Mouse (Mus musculus): ENCODE results near the gene Syngr1. TPM values are rescaled to one million over a fixed set of nuclear protein-coding genes. Genes with fewer than 3 reads are reported as not detected.

Gene Syngr1
- 15.8 and 19.6 TPM in 2 replicates for polyA plus RNA-seq (2016; fragmentation: Nextera tagmentation; extraction: Ambion mirVana)

DNA sequence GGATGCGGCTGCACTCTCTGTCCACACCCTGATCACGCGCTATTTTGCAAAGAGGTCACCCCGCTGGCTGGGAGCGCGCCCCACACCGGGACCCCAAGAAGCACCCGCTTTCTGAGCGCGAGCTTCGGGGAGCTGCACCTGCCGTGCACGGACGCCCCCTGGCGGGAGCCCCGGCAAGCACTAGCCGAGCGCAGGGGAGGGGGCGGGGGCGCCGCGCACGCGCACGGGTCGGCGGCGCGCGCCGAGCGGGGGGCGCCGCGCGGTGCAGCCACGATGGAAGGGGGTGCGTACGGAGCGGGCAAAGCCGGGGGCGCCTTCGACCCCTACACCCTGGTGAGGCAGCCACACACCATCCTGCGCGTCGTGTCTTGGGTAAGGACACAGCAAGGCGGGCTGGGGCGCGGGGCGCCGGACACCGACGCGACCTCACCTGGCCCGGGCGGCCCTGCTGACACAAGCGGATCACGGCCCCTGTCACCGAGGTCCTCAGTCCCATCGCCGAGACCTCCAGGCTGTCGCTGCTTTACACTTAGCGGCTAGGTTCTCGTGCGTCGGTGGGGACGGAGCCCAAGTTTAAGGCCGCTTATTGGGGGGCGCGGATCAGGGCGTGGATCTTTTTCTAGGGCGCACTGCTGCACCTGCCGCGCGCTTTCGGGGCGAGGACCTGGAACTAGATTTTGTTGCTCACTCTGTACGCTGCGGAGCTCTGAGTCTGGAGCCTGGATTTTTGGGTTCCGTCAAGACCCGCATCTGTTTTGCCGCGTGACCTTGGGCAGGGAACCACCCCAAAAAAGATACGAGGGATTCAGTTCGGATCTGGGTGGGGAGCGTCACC is at the start of gene Syngr1, which contains the start of gene Rpl3:
Gene Syngr1 (plus strand): TSS at position 214 of the 835 bp plus-strand sequence.
Gene Rpl3 (minus strand): TSS at position 748 of the 835 bp plus-strand sequence.
- peaks cover 17% of the 10 kb centered on the region; the same call in 1 of the 2 replicates for H3K4me1 ChIP-seq
- H3K27me3 ChIP-seq (replicated peaks), result peaks cover 28% of the 10 kb centered on the region
- peak within 1 kb of the TSS; percentile 78 for H3K9ac ChIP-seq
- no peak within 1 kb of the TSS for H3K27ac ChIP-seq
- peak within 1 kb of the TSS; percentile 93 for H3K4me2 ChIP-seq (replicated peaks)
- H3K9me3 ChIP-seq, result no peaks in the 10 kb centered on the region
- ATAC-seq (ENCODE audit: low FRiP score, low read depth), result peak; percentile 57
- no peaks in the 10 kb centered on the region for H3K36me3 ChIP-seq
- WGBS, result under 1% methylated on average over 86 of the region's 86 CpGs
- H3K4me3 ChIP-seq, result peak within 1 kb of the TSS; percentile 71

DNA sequence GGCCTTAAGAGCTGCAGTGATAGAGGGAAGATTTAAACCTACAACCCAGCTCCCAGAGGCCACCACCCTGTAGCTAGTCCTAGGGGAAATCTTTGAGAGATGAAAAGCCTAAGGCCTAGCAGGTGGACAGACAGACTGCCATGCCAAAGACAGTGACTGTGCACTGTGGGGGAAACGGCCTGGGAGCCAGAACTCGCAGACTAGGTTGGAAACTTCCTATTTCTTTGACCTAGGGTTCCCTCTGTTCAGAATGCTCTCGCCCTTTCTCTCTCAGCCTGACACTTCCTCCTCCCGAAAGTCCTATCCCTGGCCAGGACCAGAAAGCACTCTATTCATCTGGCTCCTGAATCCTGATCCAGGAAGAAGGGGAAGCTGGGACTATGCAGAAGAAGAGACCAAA is 49.0 kb upstream of the Syngr1 start:
- H3K4me2 ChIP-seq (replicated peaks), result no peak overlapping the region
- no peak overlapping the region for H3K27ac ChIP-seq
- H3K36me3 ChIP-seq, result no peaks in the 10 kb centered on the region
- no peak overlapping the region for H3K4me3 ChIP-seq
- 75% methylated on average over 4 of the region's 4 CpGs for WGBS
- H3K4me1 ChIP-seq, result no peaks in the 10 kb centered on the region
- no peaks in the 10 kb centered on the region for H3K27me3 ChIP-seq (replicated peaks)
- ATAC-seq (ENCODE audit: low FRiP score, low read depth), result no peak
- H3K9me3 ChIP-seq, result peaks cover 5% of the 10 kb centered on the region; the same call in 1 of the 2 replicates
- no peak overlapping the region for H3K9ac ChIP-seq

DNA sequence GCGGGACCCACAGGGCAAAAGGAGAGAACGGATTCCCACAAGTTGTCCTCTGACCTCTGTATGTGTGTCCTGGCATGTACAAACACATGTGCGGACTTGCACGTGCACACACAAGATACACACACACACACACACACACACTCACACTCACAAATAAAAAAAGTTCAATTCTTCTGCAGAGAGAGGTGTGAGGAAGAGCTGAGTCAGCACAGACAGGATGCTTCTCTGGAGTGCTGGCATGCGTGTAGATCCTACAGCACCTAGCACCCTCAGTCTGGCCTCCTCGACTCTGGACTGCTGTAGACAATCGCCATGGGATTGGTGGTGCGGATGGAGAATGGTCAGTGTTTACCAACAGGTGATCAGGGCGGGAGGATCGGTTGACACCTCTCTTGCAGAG is 46.9 kb upstream of the Syngr1 start:
- no peaks in the 10 kb centered on the region; the same call in 1 of the 2 replicates for H3K27me3 ChIP-seq (replicated peaks)
- peaks cover 5% of the 10 kb centered on the region; the same call in 1 of the 2 replicates for H3K9me3 ChIP-seq
- no peak for ATAC-seq (ENCODE audit: low FRiP score, low read depth)
- no peak overlapping the region for H3K4me2 ChIP-seq (replicated peaks)
- no peaks in the 10 kb centered on the region for H3K36me3 ChIP-seq
- 93% methylated on average over 10 of the region's 10 CpGs for WGBS
- no peak overlapping the region for H3K4me3 ChIP-seq
- no peak overlapping the region for H3K27ac ChIP-seq
- no peaks in the 10 kb centered on the region for H3K4me1 ChIP-seq
- no peak overlapping the region for H3K9ac ChIP-seq

DNA sequence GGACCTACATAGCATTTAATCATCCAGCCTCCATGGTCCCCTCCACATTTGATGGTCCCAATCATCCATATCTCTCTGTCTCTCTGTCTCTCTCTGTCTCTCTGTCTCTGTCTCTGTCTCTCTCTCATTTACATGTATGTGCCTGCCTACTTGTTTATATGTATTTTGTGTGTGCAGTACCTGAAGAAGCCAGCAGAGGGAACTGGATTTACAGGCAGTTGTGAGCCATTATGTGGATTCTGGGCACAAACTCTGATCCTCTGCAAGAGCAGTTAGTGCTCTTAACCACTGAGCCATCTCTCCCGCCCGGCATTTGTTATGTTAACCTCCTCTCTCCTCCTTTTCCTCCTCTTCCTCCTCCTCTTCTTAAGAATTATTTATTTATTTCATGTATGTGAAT is 45.4 kb upstream of the Syngr1 start:
- Histone ChIP-seq H3K9ac (no peak overlapping the region), H3K27me3 (replicated peaks) (no peaks in the 10 kb centered on the region; the same call in 1 of the 2 replicates), H3K4me1 (no peaks in the 10 kb centered on the region), H3K27ac (no peak overlapping the region), H3K4me3 (no peak overlapping the region), H3K36me3 (no peaks in the 10 kb centered on the region), H3K9me3 (peaks cover 5% of the 10 kb centered on the region; the same call in 1 of the 2 replicates), H3K4me2 (replicated peaks) (no peak overlapping the region)
- 94% methylated on average over 2 of the region's 2 CpGs for WGBS
- ATAC-seq (ENCODE audit: low FRiP score, low read depth), result no peak

DNA sequence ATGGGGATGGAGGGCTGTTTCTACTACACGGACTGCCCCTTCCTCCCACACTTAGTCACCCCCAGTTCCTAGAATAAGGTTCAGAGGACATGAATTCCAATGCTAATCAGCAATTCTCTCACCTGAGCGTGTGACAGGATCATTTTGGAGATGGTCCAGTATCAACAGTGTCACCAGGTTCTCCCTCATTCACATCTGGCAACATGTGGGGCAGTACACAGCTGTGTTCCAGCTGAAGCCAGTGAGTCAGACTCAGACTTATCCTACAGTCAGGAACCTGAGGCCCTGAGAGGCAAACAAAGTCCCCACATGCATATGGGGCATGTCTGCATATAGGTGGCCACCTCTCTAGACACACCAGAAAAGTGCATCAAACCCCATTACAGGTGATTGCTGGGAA is 43.9 kb upstream of the Syngr1 start:
- Histone ChIP-seq H3K9me3 (peaks cover 5% of the 10 kb centered on the region; the same call in 1 of the 2 replicates), H3K4me2 (replicated peaks) (no peak overlapping the region), H3K27ac (no peak overlapping the region), H3K27me3 (replicated peaks) (no peaks in the 10 kb centered on the region; the same call in 1 of the 2 replicates), H3K9ac (no peak overlapping the region), H3K4me3 (no peak overlapping the region), H3K36me3 (no peaks in the 10 kb centered on the region), H3K4me1 (no peaks in the 10 kb centered on the region)
- 87% methylated on average over 2 of the region's 2 CpGs for WGBS
- no peak for ATAC-seq (ENCODE audit: low FRiP score, low read depth)

DNA sequence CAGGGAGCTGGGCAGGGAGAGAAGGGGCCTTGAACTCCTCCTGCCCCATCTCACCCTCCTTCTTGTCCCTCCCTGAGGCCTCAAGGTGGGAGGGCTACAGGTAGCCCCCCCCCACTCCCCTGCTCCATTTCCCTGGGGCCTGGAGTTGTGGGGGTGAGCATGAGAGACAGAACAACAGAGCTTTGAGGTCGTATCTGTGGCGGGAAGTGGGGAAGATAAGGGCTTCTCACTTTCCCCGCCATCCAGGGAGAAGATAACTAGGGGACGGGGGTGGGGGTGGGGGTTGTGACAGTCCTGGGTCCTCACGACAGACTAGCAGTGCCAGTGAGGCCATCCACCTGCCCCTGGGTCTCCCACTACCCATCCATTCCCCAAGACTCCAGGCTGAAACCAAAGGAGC is 43.2 kb upstream of the Syngr1 start:
- H3K4me2 ChIP-seq (replicated peaks), result no peak overlapping the region
- no peaks in the 10 kb centered on the region; the same call in 1 of the 2 replicates for H3K27me3 ChIP-seq (replicated peaks)
- no peak for ATAC-seq (ENCODE audit: low FRiP score, low read depth)
- H3K9me3 ChIP-seq, result peaks cover 5% of the 10 kb centered on the region; the same call in 1 of the 2 replicates
- no peak overlapping the region for H3K9ac ChIP-seq
- H3K4me3 ChIP-seq, result no peak overlapping the region
- no peaks in the 10 kb centered on the region for H3K4me1 ChIP-seq
- H3K27ac ChIP-seq, result no peak overlapping the region
- H3K36me3 ChIP-seq, result no peaks in the 10 kb centered on the region
- WGBS, result 70% methylated on average over 5 of the region's 5 CpGs

DNA sequence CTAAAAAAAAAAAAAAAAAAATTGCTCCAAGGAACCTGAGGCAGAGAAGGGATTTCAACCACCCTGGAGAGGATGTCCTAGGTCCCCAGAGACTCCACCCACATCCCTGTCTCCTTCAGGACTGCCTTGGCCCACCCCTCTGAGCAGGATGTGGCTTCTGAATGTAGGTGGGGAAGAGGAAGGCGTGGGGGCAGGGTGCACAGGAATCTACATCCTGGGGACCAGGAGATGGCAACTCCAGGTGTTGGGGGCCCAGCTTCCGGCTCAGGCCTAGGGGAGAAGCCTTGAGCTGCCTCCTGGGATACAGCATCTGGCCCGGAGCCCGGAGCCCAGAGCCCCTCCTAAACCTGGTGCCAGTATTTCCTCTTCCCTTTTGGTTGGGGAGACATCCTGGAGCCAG is 41.0 kb upstream of the Syngr1 start:
- WGBS, result 84% methylated on average over 4 of the region's 4 CpGs
- H3K27ac ChIP-seq, result no peak overlapping the region
- no peak for ATAC-seq (ENCODE audit: low FRiP score, low read depth)

DNA sequence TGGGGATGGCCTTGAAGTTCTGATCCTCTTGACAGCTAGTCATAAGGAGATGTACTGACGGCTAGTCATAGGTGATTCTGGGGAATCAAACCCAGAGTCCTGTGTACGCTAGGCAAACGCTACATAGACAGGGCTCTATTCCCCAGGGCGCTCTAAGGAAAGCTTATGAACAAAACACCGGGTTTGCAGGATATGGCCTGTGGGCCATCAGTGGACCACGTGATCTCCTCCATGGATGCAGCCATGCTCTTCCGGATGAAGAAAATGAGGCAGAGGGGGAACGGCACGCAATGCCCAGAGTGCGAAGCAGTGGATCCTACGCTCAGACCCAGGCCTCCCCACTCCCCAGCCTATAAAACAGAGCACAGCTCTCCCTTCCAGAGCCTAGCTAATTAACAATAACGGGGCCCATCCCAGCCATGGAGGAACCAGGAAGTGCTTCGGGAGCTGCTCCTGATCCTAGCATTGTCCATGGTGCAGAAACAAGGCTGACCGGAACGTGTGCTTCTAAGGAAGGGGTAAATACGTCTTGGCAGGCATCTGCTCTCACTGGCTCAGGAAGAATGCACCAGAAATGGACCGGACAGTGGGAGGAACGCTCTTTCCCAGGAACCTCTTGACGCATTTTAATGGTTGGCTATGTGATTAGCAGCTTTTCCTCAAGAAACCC is 39.9 kb upstream of the Syngr1 start:
- Histone ChIP-seq H3K27me3 (replicated peaks) (no peaks in the 10 kb centered on the region; the same call in 1 of the 2 replicates), H3K4me1 (no peaks in the 10 kb centered on the region), H3K4me2 (replicated peaks) (no peak overlapping the region), H3K9ac (no peak overlapping the region), H3K9me3 (no peaks in the 10 kb centered on the region), H3K27ac (no peak overlapping the region), H3K36me3 (no peaks in the 10 kb centered on the region), H3K4me3 (no peak overlapping the region)
- ATAC-seq (ENCODE audit: low FRiP score, low read depth), result no peak
- 77% methylated on average over 19 of the region's 19 CpGs for WGBS

More for the DNA sequence above, 41.0 kb upstream of the Syngr1 start:
- peaks cover 5% of the 10 kb centered on the region; the same call in 1 of the 2 replicates for H3K9me3 ChIP-seq
- no peaks in the 10 kb centered on the region for H3K4me1 ChIP-seq
- H3K9ac ChIP-seq, result no peak overlapping the region
- H3K36me3 ChIP-seq, result no peaks in the 10 kb centered on the region
- H3K27me3 ChIP-seq (replicated peaks), result no peaks in the 10 kb centered on the region; the same call in 1 of the 2 replicates
- H3K4me3 ChIP-seq, result no peak overlapping the region
- H3K4me2 ChIP-seq (replicated peaks), result no peak overlapping the region

DNA sequence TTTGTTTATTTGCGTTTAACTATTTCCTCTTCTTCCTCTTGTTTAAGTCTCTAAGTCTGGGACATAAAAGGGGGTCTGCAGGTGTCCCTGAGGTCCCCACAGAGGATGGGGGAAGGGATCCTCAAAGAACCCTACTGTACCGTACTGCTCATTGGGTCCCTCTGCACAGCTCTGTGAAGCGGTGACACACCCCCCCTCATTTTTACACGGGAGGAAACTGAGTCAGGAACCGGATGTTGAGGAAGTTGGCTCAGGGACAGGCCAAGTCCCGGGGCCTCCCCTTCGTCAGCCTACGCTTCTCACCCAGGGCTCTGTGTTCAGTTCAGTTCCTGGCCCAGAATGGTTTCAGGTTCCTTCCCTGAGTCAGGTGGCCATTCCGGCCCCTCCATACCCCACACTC is 39.4 kb upstream of the Syngr1 start:
- Histone ChIP-seq H3K9ac (no peak overlapping the region), H3K4me1 (no peaks in the 10 kb centered on the region; the same call in 1 of the 2 replicates), H3K27ac (no peak overlapping the region), H3K4me3 (no peak overlapping the region), H3K4me2 (replicated peaks) (no peak overlapping the region), H3K9me3 (no peaks in the 10 kb centered on the region), H3K27me3 (replicated peaks) (no peaks in the 10 kb centered on the region; the same call in 1 of the 2 replicates), H3K36me3 (no peaks in the 10 kb centered on the region)
- no peak for ATAC-seq (ENCODE audit: low FRiP score, low read depth)
- whole genome bisulfite sequencing, result 86% methylated on average over 9 of the region's 9 CpGs

DNA sequence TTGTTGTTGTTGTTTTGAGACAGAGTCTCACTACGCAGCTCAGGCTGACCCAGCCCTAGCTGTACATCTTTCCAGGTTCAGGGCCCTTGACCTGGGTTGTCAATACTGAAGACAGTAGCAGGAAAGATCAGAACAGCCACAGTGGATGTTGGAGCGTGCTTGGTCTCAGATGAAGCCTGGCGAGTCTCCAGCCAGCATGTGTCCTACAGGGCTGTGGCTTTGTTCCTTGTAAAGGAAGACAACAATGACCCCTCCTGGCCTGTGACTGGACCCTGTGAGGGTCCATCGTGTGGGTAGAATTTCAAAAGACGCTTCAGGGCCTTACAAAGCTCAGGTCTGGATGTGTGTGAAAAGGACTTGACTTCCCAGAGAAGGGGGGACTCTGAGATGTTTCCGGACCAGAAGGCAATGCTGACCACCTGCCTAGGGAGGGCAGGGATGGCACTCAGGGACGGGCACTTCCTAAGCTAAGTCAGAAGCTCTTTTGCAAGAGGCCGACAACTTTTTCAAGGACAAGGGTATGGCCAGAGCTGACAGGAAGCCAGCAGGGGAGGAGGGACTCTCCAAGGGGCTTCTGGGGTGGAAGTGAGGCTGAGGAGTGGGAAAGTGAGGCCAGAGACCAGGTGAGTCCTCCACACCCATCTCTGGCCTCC is 37.6 kb upstream of the Syngr1 start:
- WGBS, result 73% methylated on average over 8 of the region's 8 CpGs
- Histone ChIP-seq H3K36me3 (no peaks in the 10 kb centered on the region), H3K27ac (no peak overlapping the region), H3K27me3 (replicated peaks) (no peaks in the 10 kb centered on the region), H3K4me3 (no peak overlapping the region), H3K9ac (no peak overlapping the region), H3K4me2 (replicated peaks) (no peak overlapping the region), H3K9me3 (no peaks in the 10 kb centered on the region), H3K4me1 (no peaks in the 10 kb centered on the region; the same call in 1 of the 2 replicates)
- ATAC-seq (ENCODE audit: low FRiP score, low read depth), result no peak

DNA sequence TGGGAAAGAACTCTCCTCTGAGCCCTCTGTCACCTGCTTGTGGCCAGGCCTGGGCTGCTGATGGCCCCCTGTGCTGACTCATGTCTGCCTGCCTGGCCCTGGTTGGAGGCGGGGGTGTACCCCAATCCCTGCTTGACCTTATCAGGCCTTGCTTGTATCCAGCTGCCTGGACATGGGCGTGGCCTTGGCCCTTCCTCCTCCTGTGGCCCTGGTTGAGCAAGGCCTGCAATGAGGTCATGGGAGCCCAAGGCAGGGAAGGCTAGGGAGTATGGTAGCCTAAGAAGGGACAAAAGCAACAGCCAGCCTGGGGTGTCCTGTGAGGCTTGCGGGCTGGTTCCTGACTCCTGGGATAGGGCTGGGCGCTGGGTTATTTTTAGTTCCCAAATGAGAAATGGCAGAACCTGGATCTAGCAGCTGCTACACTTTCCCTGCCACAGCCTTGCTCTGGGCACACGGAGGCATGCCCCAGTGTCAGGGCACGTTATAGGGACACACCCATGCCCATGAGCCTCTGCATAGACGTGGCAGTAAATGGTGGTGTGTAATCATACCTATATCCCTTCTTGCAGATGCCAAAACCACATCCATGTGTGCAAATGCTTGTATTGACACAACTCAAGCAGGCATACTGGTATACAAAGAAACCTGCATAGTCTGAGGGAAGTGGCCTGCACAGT is 37.0 kb upstream of the Syngr1 start:
- H3K9ac ChIP-seq, result no peak overlapping the region
- H3K4me3 ChIP-seq, result no peak overlapping the region
- no peaks in the 10 kb centered on the region for H3K9me3 ChIP-seq
- no peaks in the 10 kb centered on the region for H3K36me3 ChIP-seq
- no peak for ATAC-seq (ENCODE audit: low FRiP score, low read depth)
- H3K27ac ChIP-seq, result no peak overlapping the region
- no peaks in the 10 kb centered on the region for H3K27me3 ChIP-seq (replicated peaks)
- H3K4me2 ChIP-seq (replicated peaks), result no peak overlapping the region
- 87% methylated on average over 7 of the region's 7 CpGs for WGBS
- no peaks in the 10 kb centered on the region; the same call in 1 of the 2 replicates for H3K4me1 ChIP-seq
